Mouse (Mus musculus) embryonic facial prominence, embryonic 10.5 days (tissue): ENCODE data around the gene 5830411N06Rik. TPM values are rescaled to one million over a fixed set of nuclear protein-coding genes. Genes with fewer than 3 reads are reported as not detected.

Experiments
- DNase-seq: peaks from one replicate; pipeline ENCODE4 v3.0.0-alpha.2; 2017; ENCODE audit warnings: low spot score
- H3K27ac ChIP-seq: fragments of 300-500 bp; sonication (generic); replicated peaks from 2 replicates; pipeline ENCODE4 v1.5.1; 2016; ENCODE audit warnings: mild to moderate bottlenecking
- H3K27me3 ChIP-seq: fragments of 300-500 bp; sonication (generic); replicated peaks from 2 replicates; pipeline ENCODE4 v1.6.1; 2016; ENCODE audit warnings: low read depth, mild to moderate bottlenecking; ENCODE audit not compliant: poor library complexity, severe bottlenecking
- H3K36me3 ChIP-seq: fragments of 300-500 bp; sonication (generic); replicated peaks from 2 replicates; pipeline ENCODE4 v1.6.1; 2016; ENCODE audit warnings: mild to moderate bottlenecking, moderate library complexity
- H3K4me1 ChIP-seq: fragments of 300-500 bp; sonication (generic); 2 replicates; pipeline ENCODE4 v1.6.1; 2016
- H3K4me3 ChIP-seq: fragments of 300-500 bp; sonication (generic); 2 replicates; pipeline ENCODE4 v1.5.1; 2016; ENCODE audit warnings: mild to moderate bottlenecking, moderate library complexity
- H3K9me3 ChIP-seq: fragments of 300-500 bp; sonication (generic); 2 replicates; pipeline ENCODE4 v1.6.1; 2016; ENCODE audit warnings: mild to moderate bottlenecking
- WGBS: fragments of 180-500 bp; shearing (Covaris S2); methylation state at CpG from one replicate; pipeline ENCODE4 v1.1.7; 2016; 5-methylcytosine and 5-hydroxymethylcytosine counted together
- polyA plus RNA-seq: library from polyadenylated mRNA; unstranded; fragments of >200 nt; fragmentation: Nextera tagmentation; extraction: Ambion mirVana; gene quantifications from 2 replicates; pipeline ENCODE4 v1.2.1, GENCODE M21; 2016

The 5830411N06Rik gene
- polyA plus RNA-seq, 1 experiment from 2014 or later: not detected

- Histone ChIP-seq H3K9me3 (no peaks in the 10 kb centered on the region), H3K27ac (no peak overlapping the region), H3K4me1 (no peaks in the 10 kb centered on the region), H3K27me3 (no peaks in the 10 kb centered on the region), H3K36me3 (no peaks in the 10 kb centered on the region), H3K4me3 (no peak overlapping the region)
- 84% methylated on average over 7 of the region's 7 CpGs for WGBS
- no peak for DNase-seq
Observed at GRCm38 (mm10) chr7:140253780-140254299, 6.8 kb downstream of the 5830411N06Rik start.

- 86% methylated on average over 9 of the region's 9 CpGs for WGBS
- Histone ChIP-seq H3K27ac (no peak overlapping the region), H3K27me3 (no peaks in the 10 kb centered on the region), H3K9me3 (no peaks in the 10 kb centered on the region), H3K4me3 (no peak overlapping the region), H3K4me1 (no peaks in the 10 kb centered on the region), H3K36me3 (no peaks in the 10 kb centered on the region)
- no peak for DNase-seq
Observed at GRCm38 (mm10) chr7:140295746-140296145, 48.7 kb downstream of the 5830411N06Rik start.

GRCm38 (mm10) chr7:140296876-140297275, 49.8 kb downstream of the 5830411N06Rik start:
- 81% methylated on average over 6 of the region's 6 CpGs for whole genome bisulfite sequencing
- no peaks in the 10 kb centered on the region for H3K9me3 ChIP-seq
- no peaks in the 10 kb centered on the region for H3K4me1 ChIP-seq
- no peak overlapping the region for H3K4me3 ChIP-seq
- H3K27ac ChIP-seq: no peak overlapping the region
- no peak for DNase-seq
- no peaks in the 10 kb centered on the region for H3K27me3 ChIP-seq
- H3K36me3 ChIP-seq: no peaks in the 10 kb centered on the region

- no peaks in the 10 kb centered on the region for H3K4me1 ChIP-seq
- WGBS: 89% methylated on average over 3 of the region's 3 CpGs
- no peaks in the 10 kb centered on the region for H3K36me3 ChIP-seq
- DNase-seq: no peak
- H3K27ac ChIP-seq: no peak overlapping the region
- no peak overlapping the region for H3K4me3 ChIP-seq
- H3K9me3 ChIP-seq: no peaks in the 10 kb centered on the region
- H3K27me3 ChIP-seq: no peaks in the 10 kb centered on the region
Observed at GRCm38 (mm10) chr7:140299416-140299815, 52.3 kb downstream of the 5830411N06Rik start.

DNA sequence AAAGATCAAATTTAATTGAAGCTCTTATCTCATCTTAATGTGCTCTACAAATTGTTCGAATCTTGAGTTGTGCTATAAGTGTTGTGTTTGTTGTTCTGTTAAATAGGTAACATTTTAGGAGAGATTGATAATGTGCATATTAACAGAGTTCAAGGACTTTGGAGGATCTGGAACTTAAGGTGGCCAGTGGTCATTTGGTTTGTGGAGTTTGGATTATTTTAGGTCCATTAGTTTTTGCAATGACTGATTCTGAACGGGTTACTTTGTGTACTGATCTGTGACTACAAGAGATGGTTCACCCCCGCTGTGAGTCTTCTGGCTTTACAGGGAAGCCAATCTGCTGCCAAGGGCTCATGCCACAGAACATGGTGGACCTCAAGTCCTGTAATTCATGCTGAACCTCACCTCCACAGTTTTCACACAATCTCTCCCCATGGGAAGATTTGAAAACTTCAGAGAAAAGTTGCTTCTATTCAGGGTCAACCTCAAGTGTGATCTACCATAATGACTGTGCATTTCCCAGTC, 72.8 kb downstream of the 5830411N06Rik start:
- no peaks in the 10 kb centered on the region for H3K4me1 ChIP-seq
- no peaks in the 10 kb centered on the region for H3K27me3 ChIP-seq
- no peak for DNase-seq
- whole genome bisulfite sequencing: 84% methylated on average over 3 of the region's 3 CpGs
- H3K9me3 ChIP-seq: no peaks in the 10 kb centered on the region
- H3K4me3 ChIP-seq: no peak overlapping the region
- no peaks in the 10 kb centered on the region for H3K36me3 ChIP-seq
- no peak overlapping the region for H3K27ac ChIP-seq

GRCm38 (mm10) chr7:140320558-140320957, 73.5 kb downstream of the 5830411N06Rik start, which contains the start of gene Olfr525:
Olfr525 (plus strand) TSS chr7:140320858.
- WGBS: 42% methylated on average over 1 of the region's 1 CpGs
- DNase-seq: no peak
- no peak within 1 kb of the TSS for H3K27ac ChIP-seq
- no peak within 1 kb of the TSS for H3K4me3 ChIP-seq
- no peaks in the 10 kb centered on the region for H3K27me3 ChIP-seq
- H3K9me3 ChIP-seq: no peaks in the 10 kb centered on the region
- H3K4me1 ChIP-seq: no peaks in the 10 kb centered on the region
- no peaks in the 10 kb centered on the region for H3K36me3 ChIP-seq

DNA sequence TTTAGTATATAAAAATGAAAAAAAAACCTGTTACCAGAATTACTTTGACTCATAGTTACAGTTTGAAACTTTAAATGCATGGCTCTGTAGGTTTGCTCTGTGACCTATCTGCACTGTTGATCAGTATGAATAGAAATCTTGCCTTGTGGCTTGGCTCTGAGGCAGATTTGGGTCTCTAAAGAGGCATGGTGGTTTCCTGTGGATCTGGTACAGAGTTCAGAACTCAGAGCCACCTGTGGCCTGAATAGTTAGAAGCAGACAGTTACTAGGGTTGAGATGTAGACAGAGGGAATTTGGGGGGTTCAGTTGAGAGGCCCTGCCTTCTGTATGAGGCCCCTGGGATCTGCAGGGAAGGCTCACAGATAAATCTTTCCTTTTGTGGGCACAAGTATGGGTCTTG, 74.1 kb downstream of the 5830411N06Rik start:
- H3K27ac ChIP-seq: no peak overlapping the region
- no peaks in the 10 kb centered on the region for H3K27me3 ChIP-seq
- DNase-seq: no peak
- no peaks in the 10 kb centered on the region for H3K4me1 ChIP-seq
- H3K36me3 ChIP-seq: no peaks in the 10 kb centered on the region
- H3K4me3 ChIP-seq: no peak overlapping the region
- H3K9me3 ChIP-seq: no peaks in the 10 kb centered on the region

DNA sequence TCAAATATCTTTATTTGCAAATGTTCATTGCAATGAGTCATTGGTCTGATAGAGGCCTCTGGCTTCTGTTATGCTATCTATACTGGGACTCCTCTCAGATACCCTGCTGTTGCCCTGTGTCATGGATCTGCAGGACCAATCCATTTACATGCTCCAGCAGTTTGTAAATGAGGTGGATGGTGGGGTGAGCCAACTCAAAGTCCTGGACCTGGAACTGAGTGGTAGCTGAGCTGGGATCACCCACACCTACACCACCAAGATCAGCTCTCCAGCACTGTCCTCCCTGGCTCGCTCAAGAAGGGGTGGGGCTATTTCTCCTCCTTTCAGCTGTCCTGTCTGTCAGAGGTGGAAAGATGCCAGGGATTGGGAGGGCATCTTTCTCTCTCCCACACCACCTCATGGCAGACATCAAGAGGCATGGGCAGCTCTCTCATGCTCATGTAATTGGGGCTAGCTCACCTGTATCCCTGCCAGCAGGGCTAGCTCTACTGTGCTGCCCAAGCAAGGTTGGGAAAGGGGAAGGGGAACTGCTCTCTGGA, 82.8 kb downstream of the 5830411N06Rik start:
- no peak overlapping the region for H3K27ac ChIP-seq
- DNase-seq: no peak
- no peaks in the 10 kb centered on the region for H3K36me3 ChIP-seq
- 0 out of 2 replicates have a peak, but pooled peaks cover 5% of the 10 kb centered on the region for H3K4me1 ChIP-seq
- H3K27me3 ChIP-seq: no peaks in the 10 kb centered on the region
- no peaks in the 10 kb centered on the region for H3K9me3 ChIP-seq
- no peak overlapping the region for H3K4me3 ChIP-seq
- 77% methylated on average over 1 of the region's 1 CpGs for WGBS

- no peak within 1 kb of the TSS for H3K27ac ChIP-seq
- H3K4me1 ChIP-seq: 0 out of 2 replicates have a peak, but pooled peaks cover 5% of the 10 kb centered on the region
- no peak within 1 kb of the TSS for H3K4me3 ChIP-seq
- WGBS: 52% methylated on average over 2 of the region's 2 CpGs
- peak; percentile 8 for DNase-seq
- H3K36me3 ChIP-seq: no peaks in the 10 kb centered on the region
- H3K9me3 ChIP-seq: no peaks in the 10 kb centered on the region
- no peaks in the 10 kb centered on the region for H3K27me3 ChIP-seq
Observed at GRCm38 (mm10) chr7:140333717-140334116, 86.6 kb downstream of the 5830411N06Rik start, which contains the start of gene Olfr527. Olfr527 (plus strand) TSS chr7:140334017.

Other genes starting within 250 kb of the 5830411N06Rik start
- gene Zfp511, start 210.9 kb upstream of the 5830411N06Rik start, polyA plus RNA-seq: 39.2 and 42.7 TPM in 2 replicates
- 80.2 and 80.8 TPM in 2 replicates for gene Tubgcp2, start 210.6 kb upstream of the 5830411N06Rik start, polyA plus RNA-seq
- gene Msx3, start 198.2 kb upstream of the 5830411N06Rik start, polyA plus RNA-seq: 2.6 and 9.9 TPM in 2 replicates
- 0.98 and 1.4 TPM in 2 replicates for gene Caly, start 164.7 kb upstream of the 5830411N06Rik start, polyA plus RNA-seq
- not detected in 2 replicates for gene Prap1, start 153.9 kb upstream of the 5830411N06Rik start, polyA plus RNA-seq
- gene Fuom, start 144.8 kb upstream of the 5830411N06Rik start, polyA plus RNA-seq: 12.4 and 15.9 TPM in 2 replicates
- gene Paox, start 131.5 kb upstream of the 5830411N06Rik start, polyA plus RNA-seq: 18.6 and 21.3 TPM in 2 replicates
- 174 and 178 TPM in 2 replicates for gene Echs1, start 130.8 kb upstream of the 5830411N06Rik start, polyA plus RNA-seq
- gene Mtg1, start 109.7 kb upstream of the 5830411N06Rik start, polyA plus RNA-seq: 25.3 and 31.3 TPM in 2 replicates
- gene Sprn, start 92.4 kb upstream of the 5830411N06Rik start, polyA plus RNA-seq: 0.15 and 0.67 TPM in 2 replicates
- not detected in 2 replicates for gene Olfr522, start 82.5 kb upstream of the 5830411N06Rik start, polyA plus RNA-seq
- gene Olfr523, start 74.1 kb upstream of the 5830411N06Rik start, polyA plus RNA-seq: not detected in 2 replicates
- gene Olfr524, start 41.3 kb upstream of the 5830411N06Rik start, polyA plus RNA-seq: not detected in 2 replicates
- gene Cd163l1, start 29.0 kb upstream of the 5830411N06Rik start, polyA plus RNA-seq: not detected in 2 replicates
- 0.03 TPM in 1 of 2 replicates, not detected in the other for gene Olfr525, start 73.6 kb downstream of the 5830411N06Rik start, polyA plus RNA-seq
- not detected in 2 replicates for gene Olfr527, start 86.7 kb downstream of the 5830411N06Rik start, polyA plus RNA-seq
- not detected in 2 replicates for gene Olfr60, start 114.4 kb downstream of the 5830411N06Rik start, polyA plus RNA-seq
- not detected in 2 replicates for gene Olfr530, start 129.0 kb downstream of the 5830411N06Rik start, polyA plus RNA-seq
- not detected in 2 replicates for gene Olfr531, start 155.6 kb downstream of the 5830411N06Rik start, polyA plus RNA-seq
- gene Olfr532, start 174.4 kb downstream of the 5830411N06Rik start, polyA plus RNA-seq: not detected in 2 replicates
- gene Olfr533, start 216.1 kb downstream of the 5830411N06Rik start, polyA plus RNA-seq: not detected in 2 replicates
- not detected in 2 replicates for gene Olfr535, start 236.9 kb downstream of the 5830411N06Rik start, polyA plus RNA-seq